In genomic region chr4:40861131-40861530, GRCm38 (mm10) we compare ENCODE assay signal across 32 mouse cellular contexts. TPM values are rescaled to one million over a fixed set of nuclear protein-coding genes. Genes with fewer than 3 reads are reported as not detected.
"Had no signal": no experiment of that assay in that cellular context is flagged by ENCODE, and none has a peak within 500 bp of the region (broad histone marks: within the 10 kb centered on the region; RNA-seq: fewer than 3 reads in every experiment).

No protein-coding gene starts in this region.

- H3K9ac ChIP-seq: heart, embryonic 13.5 days; heart, embryonic 15.5 days; hindbrain, embryonic 13.5 days; hindbrain, embryonic 15.5 days; limb, embryonic 12.5 days; liver, embryonic 14.5 days had no signal

- H3K27me3 ChIP-seq: heart, embryonic 13.5 days; heart, embryonic 15.5 days; hindbrain, embryonic 13.5 days; hindbrain, embryonic 15.5 days; limb, embryonic 12.5 days had no signal

- H3K4me2 ChIP-seq: heart, embryonic 11.5 days; heart, embryonic 13.5 days; heart, embryonic 15.5 days; hindbrain, embryonic 13.5 days; hindbrain, embryonic 15.5 days; limb, embryonic 12.5 days; liver, embryonic 11.5 days had no signal

- DNase-seq: gastrocnemius, postnatal 14 days; gastrocnemius, postnatal 36 days; heart, adult 11 months; heart, adult 2 months; heart, postnatal 14 days; heart, postnatal 36 days; kidney, adult 18-20 months; kidney, adult 8-10 months; kidney, postnatal 25 days; kidney, postnatal 4 days; liver had no signal

- H3K27ac ChIP-seq: heart, adult 2 months; heart, embryonic 13.5 days; heart, embryonic 15.5 days; hindbrain, embryonic 13.5 days; hindbrain, embryonic 15.5 days; hindbrain, postnatal 0 days; layer of hippocampus, adult 2 months; left cerebral cortex, adult 2 months; limb, embryonic 10.5 days; limb, embryonic 12.5 days; liver, embryonic 14.5 days had no signal

- ATAC-seq: hindbrain, postnatal 0 days had no signal

- H3K36me3 ChIP-seq: heart, embryonic 13.5 days; heart, embryonic 15.5 days; hindbrain, embryonic 13.5 days; hindbrain, embryonic 15.5 days; limb, embryonic 10.5 days; limb, embryonic 12.5 days had no signal

- H3K4me3 ChIP-seq: heart, adult 2 months; heart, embryonic 13.5 days; heart, embryonic 15.5 days; hindbrain, embryonic 13.5 days; hindbrain, embryonic 15.5 days; layer of hippocampus, adult 2 months; left cerebral cortex, adult 2 months; limb, embryonic 10.5 days; limb, embryonic 12.5 days had no signal

- H3K4me1 ChIP-seq: heart, embryonic 13.5 days; heart, embryonic 15.5 days; hindbrain, embryonic 13.5 days; hindbrain, embryonic 15.5 days; limb, embryonic 10.5 days; limb, embryonic 12.5 days had no signal

- H3K9me3 ChIP-seq: heart, embryonic 13.5 days; heart, embryonic 15.5 days; hindbrain, embryonic 13.5 days; hindbrain, embryonic 15.5 days; limb, embryonic 10.5 days; limb, embryonic 12.5 days had no signal

RNA-seq across cellular contexts. Expression of gene Spink4, which starts 58.7 kb away (rescaled TPM):
- total RNA-seq: gastrocnemius, adult 8-10 months; gastrocnemius, postnatal 14 days; gastrocnemius, postnatal 36 days; heart, postnatal 36 days; hematopoietic stem cell, adult 5-6 weeks; hindbrain, postnatal 0 days; layer of hippocampus, adult 2 months; layer of hippocampus, postnatal 10 days; layer of hippocampus, postnatal 25 days; left cerebral cortex, adult 2 months; left cerebral cortex, postnatal 14 days; left cerebral cortex, postnatal 36 days had no signal
- polyA plus RNA-seq: hindbrain, embryonic 11.5 days; hindbrain, embryonic 13.5 days; hindbrain, embryonic 15.5 days; hindbrain, postnatal 0 days; kidney, embryonic 14.5 days; kidney, embryonic 16.5 days; limb, embryonic 10.5 days; limb, embryonic 12.5 days; liver, embryonic 11.5 days had no signal
